Mouse (Mus musculus) right cerebral cortex, postnatal 4 days (tissue): Measurements from ENCODE around the gene Kif3c.

ENCODE experiments used
- DNase-seq: peaks from one replicate; pipeline ENCODE4 v3.0.0-alpha.2; 2022

Kif3c gene

GRCm38 (mm10) chr12:3364508-3365448 lies at the start of gene Kif3c:
TSS of gene Kif3c (plus strand) at chr12:3365132.
- peak; percentile 87 for DNase-seq

DNA sequence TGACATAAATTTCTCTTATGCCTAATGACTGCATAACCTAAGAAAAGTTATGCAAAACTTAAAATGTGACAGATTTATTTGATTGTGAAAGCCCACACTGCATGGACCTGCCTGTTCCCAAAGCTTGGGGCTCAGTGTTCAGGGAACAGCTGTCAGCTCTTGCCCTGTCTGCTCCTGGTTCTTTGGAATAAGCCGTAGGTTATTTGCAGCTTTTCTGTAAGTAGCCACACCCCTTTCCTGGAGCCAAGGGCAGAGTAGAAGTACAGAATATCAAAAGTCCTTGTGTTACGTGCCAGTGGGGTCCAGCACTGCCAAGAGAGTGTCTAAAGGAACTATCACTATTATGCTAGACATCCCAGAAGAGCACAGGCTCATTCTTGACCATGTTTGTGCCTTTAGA lies 48.8 kb upstream of the Kif3c start:
- DNase-seq, result no peak

DNA sequence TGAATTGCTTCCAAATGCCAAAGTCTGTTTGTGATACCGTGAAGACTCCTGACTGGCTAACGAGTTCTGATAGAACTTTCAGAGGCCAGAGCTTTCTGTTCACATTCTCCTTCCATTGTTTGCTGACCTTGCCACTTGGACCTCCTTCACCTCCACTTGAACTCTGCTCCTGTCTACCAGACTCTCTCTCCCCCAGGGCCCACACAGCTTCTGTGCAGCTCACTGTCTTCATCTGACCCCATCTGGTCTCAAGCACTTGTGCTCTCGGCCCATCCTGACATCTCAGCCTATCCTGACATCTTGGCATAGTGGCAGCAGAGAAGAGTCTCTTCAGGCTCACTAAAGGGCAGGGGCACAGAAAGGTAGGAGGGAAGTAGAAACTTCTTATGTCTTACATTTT lies 48.0 kb upstream of the Kif3c start:
- DNase-seq, result no peak

DNA sequence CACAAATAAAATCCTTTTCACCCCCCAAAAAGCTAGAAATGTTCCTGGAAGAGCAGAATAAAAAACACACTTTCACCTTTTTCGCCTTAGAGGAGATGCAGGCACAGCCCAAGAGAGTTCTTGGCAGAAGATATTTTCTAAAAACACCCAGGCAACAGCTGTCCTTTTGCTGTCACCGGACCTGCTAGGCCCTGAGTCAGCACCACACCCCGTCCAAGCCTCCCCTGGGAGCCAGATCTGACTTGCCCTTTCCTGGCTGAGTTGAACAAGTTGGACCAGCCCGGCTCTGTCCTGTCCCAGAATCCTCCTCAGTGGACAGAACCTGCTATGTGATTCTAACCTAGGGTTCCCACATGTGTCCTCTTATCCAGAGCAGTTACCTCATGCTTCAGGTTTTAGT lies 45.6 kb upstream of the Kif3c start:
- no peak for DNase-seq

GRCm38 (mm10) chr12:3323241-3323640 lies 41.7 kb upstream of the Kif3c start:
- DNase-seq, result no peak

- DNase-seq, result no peak
Measured at GRCm38 (mm10) chr12:3325232-3325631, 39.7 kb upstream of the Kif3c start.

DNA sequence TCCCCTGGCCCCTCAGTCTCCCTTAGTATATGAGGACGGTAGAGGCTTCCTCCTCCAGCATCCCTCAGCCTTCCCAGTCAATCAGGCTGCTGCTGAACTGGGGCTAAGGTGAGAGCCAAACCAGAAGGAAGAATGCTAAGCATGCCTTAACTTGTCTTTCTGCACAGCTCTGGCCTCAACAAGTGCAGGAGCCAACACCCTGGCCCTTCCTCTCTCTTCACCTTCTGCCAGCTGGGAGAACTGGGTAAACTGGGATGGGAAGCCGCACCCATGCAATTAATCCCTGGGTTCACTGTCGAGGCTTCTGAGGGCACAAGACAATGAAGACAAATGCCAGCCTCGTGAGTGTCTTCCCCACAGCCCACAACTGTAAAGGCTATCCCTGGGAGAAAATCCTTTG lies 35.3 kb upstream of the Kif3c start:
- DNase-seq, result no peak

DNA sequence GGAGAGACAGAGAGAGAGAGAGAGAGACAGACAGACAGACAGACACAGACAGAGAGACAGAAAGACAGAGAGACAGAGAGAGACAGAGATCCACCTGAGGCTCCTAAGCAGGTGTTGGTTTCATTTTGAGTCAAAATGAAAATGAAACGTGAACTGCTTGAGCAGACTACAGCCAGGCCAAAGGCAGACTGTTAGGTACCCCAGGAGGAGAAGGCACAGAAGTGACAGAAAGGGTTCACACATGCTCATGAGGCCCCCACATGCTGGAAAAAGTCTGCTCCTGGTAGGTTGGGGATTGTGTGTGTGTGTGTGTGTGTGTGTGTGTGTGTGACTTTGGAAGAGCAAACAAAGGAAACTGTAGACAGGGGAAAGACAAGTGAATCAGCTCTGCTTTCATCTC lies 26.0 kb upstream of the Kif3c start:
- DNase-seq, result no peak

DNA sequence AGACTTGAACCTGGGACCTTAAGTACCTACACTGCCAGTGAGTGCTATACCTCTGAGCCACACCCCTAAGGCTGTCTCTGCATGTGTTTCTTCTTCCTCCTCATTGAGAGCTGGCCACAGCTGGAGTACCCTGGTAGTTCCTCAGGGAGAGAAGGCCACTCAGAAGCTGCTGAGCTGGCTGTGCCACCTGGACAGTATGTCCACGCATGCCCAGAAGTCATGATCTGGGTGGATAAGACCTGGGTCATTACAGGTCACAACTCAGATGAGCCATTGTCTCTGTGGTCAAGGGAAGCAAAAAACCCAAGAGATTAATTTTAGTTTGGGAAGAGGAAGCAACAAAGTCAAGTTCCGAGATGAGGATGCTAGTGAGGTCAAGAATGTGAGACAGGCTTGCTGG lies 20.8 kb upstream of the Kif3c start:
- DNase-seq, result no peak

- no peak for DNase-seq
Measured at GRCm38 (mm10) chr12:3345038-3345437, 19.9 kb upstream of the Kif3c start.

DNA sequence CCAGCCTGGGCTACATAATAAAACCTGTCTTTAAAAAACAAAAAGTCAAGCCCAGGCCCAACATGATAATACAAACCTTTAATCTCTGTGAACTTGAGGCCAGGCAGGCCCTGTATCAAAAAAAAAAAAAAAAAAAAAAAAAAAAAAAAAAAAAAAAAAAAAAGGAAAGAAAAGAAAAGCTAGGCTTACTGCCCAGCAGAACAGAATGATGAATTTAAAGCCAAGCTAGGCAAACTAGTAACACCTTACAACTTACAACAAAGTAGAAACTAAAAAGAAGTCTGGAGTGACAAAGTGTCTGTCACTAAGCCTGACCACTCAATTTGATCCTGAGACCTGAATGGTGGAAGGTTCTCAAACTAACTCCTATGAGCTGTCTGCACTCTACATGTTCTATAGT lies 17.2 kb upstream of the Kif3c start:
- DNase-seq, result no peak

- no peak for DNase-seq
Measured at GRCm38 (mm10) chr12:3349387-3349786, 15.5 kb upstream of the Kif3c start.

GRCm38 (mm10) chr12:3350136-3350535 lies 14.8 kb upstream of the Kif3c start:
- no peak for DNase-seq

- no peak for DNase-seq
Measured at GRCm38 (mm10) chr12:3352216-3352615, 12.7 kb upstream of the Kif3c start.

- no peak for DNase-seq
Measured at GRCm38 (mm10) chr12:3355068-3355467, 9.9 kb upstream of the Kif3c start.

DNA sequence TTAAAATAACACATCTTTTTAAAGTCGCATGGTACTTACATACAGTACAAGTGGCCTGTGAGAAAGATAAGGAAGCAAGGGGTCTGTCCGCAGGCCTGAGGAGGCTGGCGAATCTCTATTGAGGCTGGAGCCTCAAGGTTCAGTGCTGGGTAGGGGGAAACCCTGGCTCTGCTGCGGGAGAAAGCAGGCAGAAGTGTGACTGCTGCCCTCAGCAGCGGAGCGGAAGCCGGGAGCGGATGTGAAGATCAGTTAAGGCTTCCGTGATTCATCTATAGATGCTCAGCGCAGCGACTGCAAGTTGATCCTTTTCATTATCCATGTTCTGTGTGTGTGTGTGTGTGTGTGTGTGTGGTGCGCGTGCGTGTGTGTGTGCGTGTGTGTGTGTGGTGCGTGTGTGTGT lies 8.1 kb upstream of the Kif3c start:
- no peak for DNase-seq

GRCm38 (mm10) chr12:3359302-3359701 lies 5.6 kb upstream of the Kif3c start:
- peak; percentile 92 for DNase-seq

DNA sequence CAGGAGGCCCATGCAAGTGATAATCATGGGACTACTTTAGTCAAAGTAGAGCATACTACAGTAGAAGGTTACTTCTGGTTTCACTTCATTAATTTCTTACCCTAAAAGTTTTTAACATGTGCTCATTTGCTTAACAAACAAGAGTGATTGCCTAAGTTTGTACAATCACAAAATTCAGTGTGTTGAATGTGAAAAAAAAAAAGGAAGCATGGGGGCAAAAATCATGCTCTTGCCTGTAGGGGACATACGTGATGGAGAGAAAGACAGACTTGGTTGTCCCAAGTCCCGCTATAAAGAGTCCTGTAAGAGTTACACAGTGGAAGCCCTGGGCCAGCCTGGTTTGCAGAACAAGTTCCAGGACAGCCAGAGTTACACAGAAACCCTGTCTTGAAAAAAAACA lies 4.9 kb upstream of the Kif3c start:
- DNase-seq, result no peak

DNA sequence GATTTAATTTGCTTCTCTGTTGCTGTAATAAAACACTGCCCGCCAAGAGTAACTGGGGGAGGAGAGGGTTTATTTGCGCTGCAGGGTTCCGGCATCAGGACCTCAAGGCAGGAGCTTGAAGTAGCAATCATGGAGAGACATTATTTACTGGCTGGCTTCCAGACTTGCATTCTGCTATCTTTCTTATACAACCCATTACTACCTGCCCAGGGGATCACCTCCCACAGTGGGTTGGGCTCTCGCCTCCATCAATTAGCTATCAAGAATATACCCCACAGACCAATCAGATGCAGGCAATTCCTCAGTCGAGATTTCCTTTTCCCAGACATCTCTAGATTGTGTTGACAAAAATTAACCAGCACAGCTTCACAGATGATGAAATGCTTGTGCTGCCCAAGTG lies 856 bp upstream of the Kif3c start:
- no peak for DNase-seq

GRCm38 (mm10) chr12:3365449-3366189 lies 687 bp downstream of the Kif3c start:
- DNase-seq, result peak; percentile 40

GRCm38 (mm10) chr12:3366190-3366956 lies 1.4 kb downstream of the Kif3c start:
- no peak for DNase-seq

DNA sequence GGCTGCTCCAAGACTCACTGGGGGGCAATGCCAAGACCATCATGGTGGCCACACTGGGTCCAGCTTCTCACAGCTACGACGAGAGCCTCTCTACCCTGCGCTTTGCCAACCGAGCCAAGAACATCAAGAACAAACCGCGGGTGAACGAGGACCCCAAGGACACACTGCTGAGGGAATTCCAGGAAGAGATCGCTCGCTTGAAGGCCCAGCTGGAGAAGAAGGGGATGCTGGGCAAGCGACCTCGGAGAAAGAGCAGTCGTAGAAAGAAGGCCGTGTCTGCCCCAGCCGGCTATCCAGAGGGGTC lies 2.0 kb downstream of the Kif3c start:
- no peak for DNase-seq

DNA sequence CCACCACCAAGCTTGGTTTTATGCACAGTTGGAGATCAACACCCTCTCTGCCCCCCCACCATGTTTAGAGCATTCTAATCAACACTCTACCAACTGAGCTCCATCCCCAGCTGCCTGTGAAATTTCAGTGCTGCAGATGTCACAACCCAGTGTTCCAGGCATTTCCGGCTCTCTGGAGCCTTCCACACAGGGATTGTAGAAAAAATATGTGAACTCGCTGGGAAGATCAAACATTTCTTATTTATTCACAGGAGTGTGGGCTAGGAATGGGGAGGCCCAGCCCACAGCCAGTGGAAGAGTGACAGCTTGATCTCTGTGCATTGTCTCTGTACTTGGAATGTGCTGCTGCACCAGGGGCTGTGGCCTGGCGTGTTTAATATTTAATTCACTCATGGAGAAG lies 3.8 kb downstream of the Kif3c start:
- DNase-seq, result no peak
